Mouse (Mus musculus): ENCODE data around the gene Strip2. TPM values are rescaled to one million over a fixed set of nuclear protein-coding genes. Genes with fewer than 3 reads are reported as not detected.

The Strip2 gene
- total and polyA plus RNA-seq, 2 experiments from 2014 or later, result 61.8 to 168 TPM

- no peaks in the 10 kb centered on the region for H3K9me3 ChIP-seq (replicated peaks; ENCODE audit: control insufficient read depth, low read length)
- H3K36me3 ChIP-seq (replicated peaks; ENCODE audit: control insufficient read depth, insufficient read depth, low read length), result peaks cover 10% of the 10 kb centered on the region; the same call in 1 of the 2 replicates
- no peak for ATAC-seq (ENCODE audit: insufficient read depth, low read depth)
- no peak overlapping the region for H3K4me2 ChIP-seq (ENCODE audit: low read depth, low read length)
- no peak overlapping the region for H3K9ac ChIP-seq (replicated peaks; ENCODE audit: low read depth, low read length)
- 95% methylated on average over 1 of the region's 1 CpGs for WGBS
- no peak for TF ChIP-seq EP300 (IDR thresholded peaks at IDR 0.05; ENCODE audit: low read depth)
- no peak for TF ChIP-seq CTCF (IDR thresholded peaks at IDR 0.05; ENCODE audit: low read depth)
- H3K27me3 ChIP-seq (ENCODE audit: control insufficient read depth, insufficient read depth, low read length), result no peaks in the 10 kb centered on the region
- no peak for DNase-seq (ENCODE audit: low spot score)
- H3K4me3 ChIP-seq (ENCODE audit: low read depth, low read length), result no peak overlapping the region
- H3K27ac ChIP-seq (ENCODE audit: low read depth), result no peak overlapping the region
- peaks cover 34% of the 10 kb centered on the region for H3K4me1 ChIP-seq (ENCODE audit: control insufficient read depth, insufficient read depth)
These were observed 15.4 kb upstream of the Strip2 start for GRCm38 (mm10) chr6:29901450-29901849.

DNA sequence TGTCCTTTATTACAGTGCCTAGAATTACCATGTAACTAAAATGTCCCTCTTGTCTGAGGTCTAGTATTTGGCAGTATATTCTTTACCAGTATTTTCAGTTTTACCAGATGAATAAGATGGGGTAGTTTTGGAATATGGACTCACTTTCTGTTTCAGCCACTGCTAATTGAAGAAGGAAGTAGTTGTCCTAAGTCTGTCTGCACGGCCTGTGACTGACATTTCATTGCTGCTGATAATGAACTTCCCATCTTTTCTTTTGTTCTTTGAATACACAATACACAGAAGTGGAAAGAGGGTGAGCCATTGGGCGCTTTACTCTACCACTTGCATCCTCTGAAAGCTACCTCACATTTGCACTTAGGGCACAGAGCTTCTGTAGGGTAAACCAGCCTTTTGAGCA is 14.6 kb upstream of the Strip2 start:
- peaks cover 34% of the 10 kb centered on the region for H3K4me1 ChIP-seq (ENCODE audit: control insufficient read depth, insufficient read depth)
- H3K9me3 ChIP-seq (replicated peaks; ENCODE audit: control insufficient read depth, low read length), result no peaks in the 10 kb centered on the region
- no peak for DNase-seq (ENCODE audit: low spot score)
- WGBS, result 65% methylated on average over 2 of the region's 2 CpGs
- ATAC-seq (ENCODE audit: insufficient read depth, low read depth), result no peak
- TF ChIP-seq EP300 (IDR thresholded peaks at IDR 0.05; ENCODE audit: low read depth) (no peak), CTCF (IDR thresholded peaks at IDR 0.05; ENCODE audit: low read depth) (no peak)
- no peaks in the 10 kb centered on the region for H3K27me3 ChIP-seq (ENCODE audit: control insufficient read depth, insufficient read depth, low read length)
- H3K9ac ChIP-seq (replicated peaks; ENCODE audit: low read depth, low read length), result no peak overlapping the region
- peak overlapping the region; percentile 96 for H3K27ac ChIP-seq (ENCODE audit: low read depth)
- no peak overlapping the region for H3K4me2 ChIP-seq (ENCODE audit: low read depth, low read length)
- peaks cover 5% of the 10 kb centered on the region; the same call in 1 of the 2 replicates for H3K36me3 ChIP-seq (replicated peaks; ENCODE audit: control insufficient read depth, insufficient read depth, low read length)
- no peak overlapping the region for H3K4me3 ChIP-seq (ENCODE audit: low read depth, low read length)

DNA sequence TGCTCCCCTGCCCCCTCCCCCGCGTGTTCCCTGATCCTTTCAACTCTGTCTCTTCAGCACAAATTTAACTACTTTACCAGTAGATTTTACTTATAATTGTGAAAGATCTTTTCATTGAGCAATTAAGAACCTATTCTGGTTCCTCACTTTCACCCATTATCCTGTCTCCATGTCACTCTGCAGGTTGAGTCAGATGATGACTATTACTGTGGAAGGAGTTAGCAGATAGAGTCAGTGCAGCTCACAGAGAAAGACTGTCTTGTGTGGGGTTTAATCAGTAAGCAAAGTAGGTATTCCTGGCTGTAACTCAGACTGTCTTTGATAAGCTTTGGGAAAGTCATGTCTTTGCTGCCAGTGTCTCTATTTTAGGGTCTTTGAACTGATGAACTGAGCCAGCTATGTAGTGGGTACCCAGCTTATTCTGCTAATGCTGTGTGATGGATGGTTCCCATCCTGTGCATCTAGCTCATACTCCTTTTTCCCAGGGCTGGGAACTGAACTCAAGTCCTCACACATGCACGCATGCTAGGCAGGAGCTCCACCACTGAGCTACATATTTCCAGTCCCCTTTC is 13.4 kb upstream of the Strip2 start:
- Histone ChIP-seq H3K4me1 (ENCODE audit: control insufficient read depth, insufficient read depth) (peaks cover 34% of the 10 kb centered on the region), H3K27ac (ENCODE audit: low read depth) (peak overlapping the region; percentile 96), H3K4me2 (ENCODE audit: low read depth, low read length) (no peak overlapping the region; the same call in 1 of the 2 replicates), H3K9me3 (replicated peaks; ENCODE audit: control insufficient read depth, low read length) (no peaks in the 10 kb centered on the region), H3K27me3 (ENCODE audit: control insufficient read depth, insufficient read depth, low read length) (no peaks in the 10 kb centered on the region), H3K4me3 (ENCODE audit: low read depth, low read length) (no peak overlapping the region), H3K9ac (replicated peaks; ENCODE audit: low read depth, low read length) (no peak overlapping the region), H3K36me3 (replicated peaks; ENCODE audit: control insufficient read depth, insufficient read depth, low read length) (peaks cover 3% of the 10 kb centered on the region; the same call in 1 of the 2 replicates)
- WGBS, result 65% methylated on average over 3 of the region's 3 CpGs
- no peak for DNase-seq (ENCODE audit: low spot score)
- TF ChIP-seq CTCF (IDR thresholded peaks at IDR 0.05; ENCODE audit: low read depth) (no peak), EP300 (IDR thresholded peaks at IDR 0.05; ENCODE audit: low read depth) (no peak)
- peak; percentile 24; the same call in 1 of the 2 replicates for ATAC-seq (ENCODE audit: insufficient read depth, low read depth)

DNA sequence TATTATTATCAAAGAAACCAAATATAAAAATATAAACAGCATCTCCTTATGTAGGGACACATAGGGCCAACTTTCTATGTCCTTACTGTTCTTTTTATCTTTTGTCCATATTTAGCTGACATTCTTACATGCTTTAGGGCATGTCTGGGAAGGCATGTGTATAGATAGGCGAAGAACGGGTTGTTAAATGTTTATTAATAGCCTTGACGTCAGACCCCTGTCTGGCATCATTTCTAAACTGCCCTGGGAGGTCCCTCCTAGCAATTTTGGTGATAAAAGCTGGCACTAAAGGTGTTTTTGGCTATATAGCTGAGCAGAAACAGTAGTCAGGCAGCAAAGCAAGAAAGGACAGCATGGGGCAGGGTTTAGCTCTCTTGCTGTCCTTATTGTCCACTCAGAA is 12.5 kb upstream of the Strip2 start:
- Histone ChIP-seq H3K27ac (ENCODE audit: low read depth) (peak overlapping the region; percentile 96), H3K4me2 (ENCODE audit: low read depth, low read length) (no peak overlapping the region; the same call in 1 of the 2 replicates), H3K9ac (replicated peaks; ENCODE audit: low read depth, low read length) (no peak overlapping the region), H3K27me3 (ENCODE audit: control insufficient read depth, insufficient read depth, low read length) (no peaks in the 10 kb centered on the region), H3K9me3 (replicated peaks; ENCODE audit: control insufficient read depth, low read length) (no peaks in the 10 kb centered on the region), H3K4me1 (ENCODE audit: control insufficient read depth, insufficient read depth) (peaks cover 34% of the 10 kb centered on the region), H3K4me3 (ENCODE audit: low read depth, low read length) (no peak overlapping the region), H3K36me3 (replicated peaks; ENCODE audit: control insufficient read depth, insufficient read depth, low read length) (peaks cover 12% of the 10 kb centered on the region)
- DNase-seq (ENCODE audit: low spot score), result peak; percentile 93
- peak; percentile 87 for TF ChIP-seq EP300 (IDR thresholded peaks at IDR 0.05; ENCODE audit: low read depth)
- no peak for TF ChIP-seq CTCF (IDR thresholded peaks at IDR 0.05; ENCODE audit: low read depth)
- peak; percentile 92 for ATAC-seq (ENCODE audit: insufficient read depth, low read depth)
- 24% methylated on average over 3 of the region's 3 CpGs for WGBS

DNA sequence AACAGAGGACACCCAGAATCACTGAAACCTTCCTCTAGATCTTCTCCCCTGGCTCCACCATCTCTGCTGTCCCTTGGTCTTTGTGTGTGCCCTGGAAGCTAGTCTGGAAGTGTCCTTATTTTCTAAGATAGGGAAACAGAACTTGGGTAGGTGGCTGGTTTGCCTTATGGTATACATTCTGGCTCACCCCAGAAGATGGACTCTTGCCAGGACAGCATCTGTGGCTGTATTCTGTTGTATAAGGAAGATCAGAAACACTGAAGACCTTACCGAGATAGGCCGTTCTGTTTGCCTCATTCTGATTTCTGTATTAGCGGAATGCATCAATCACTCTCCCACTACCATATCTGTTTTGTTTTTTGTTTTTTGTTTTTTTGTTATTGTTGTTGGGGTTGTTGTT is 6.2 kb upstream of the Strip2 start:
- no peak for TF ChIP-seq CTCF (IDR thresholded peaks at IDR 0.05; ENCODE audit: low read depth)
- no peak for TF ChIP-seq EP300 (IDR thresholded peaks at IDR 0.05; ENCODE audit: low read depth)
- H3K4me2 ChIP-seq (ENCODE audit: low read depth, low read length), result no peak overlapping the region
- H3K36me3 ChIP-seq (replicated peaks; ENCODE audit: control insufficient read depth, insufficient read depth, low read length), result peaks cover 17% of the 10 kb centered on the region
- H3K9me3 ChIP-seq (replicated peaks; ENCODE audit: control insufficient read depth, low read length), result no peaks in the 10 kb centered on the region
- no peak overlapping the region for H3K4me3 ChIP-seq (ENCODE audit: low read depth, low read length)
- ATAC-seq (ENCODE audit: insufficient read depth, low read depth) (no peak), DNase-seq (ENCODE audit: low spot score) (no peak)
- H3K9ac ChIP-seq (replicated peaks; ENCODE audit: low read depth, low read length), result no peak overlapping the region
- no peak overlapping the region for H3K27ac ChIP-seq (ENCODE audit: low read depth)
- 95% methylated on average over 3 of the region's 3 CpGs for WGBS
- H3K4me1 ChIP-seq (ENCODE audit: control insufficient read depth, insufficient read depth), result no peaks in the 10 kb centered on the region
- H3K27me3 ChIP-seq (ENCODE audit: control insufficient read depth, insufficient read depth, low read length), result no peaks in the 10 kb centered on the region

GRCm38 (mm10) chr6:29913673-29914072 is 3.1 kb upstream of the Strip2 start:
- no peak overlapping the region for H3K27ac ChIP-seq (ENCODE audit: low read depth)
- H3K4me1 ChIP-seq (ENCODE audit: control insufficient read depth, insufficient read depth), result no peaks in the 10 kb centered on the region
- TF ChIP-seq EP300 (IDR thresholded peaks at IDR 0.05; ENCODE audit: low read depth), result no peak
- peak; percentile 4; the same call in 1 of the 2 replicates for TF ChIP-seq CTCF (IDR thresholded peaks at IDR 0.05; ENCODE audit: low read depth)
- no peaks in the 10 kb centered on the region for H3K27me3 ChIP-seq (ENCODE audit: control insufficient read depth, insufficient read depth, low read length)
- H3K4me3 ChIP-seq (ENCODE audit: low read depth, low read length), result no peak overlapping the region
- H3K9me3 ChIP-seq (replicated peaks; ENCODE audit: control insufficient read depth, low read length), result no peaks in the 10 kb centered on the region
- peaks cover 11% of the 10 kb centered on the region for H3K36me3 ChIP-seq (replicated peaks; ENCODE audit: control insufficient read depth, insufficient read depth, low read length)
- no peak overlapping the region for H3K4me2 ChIP-seq (ENCODE audit: low read depth, low read length)
- no peak overlapping the region for H3K9ac ChIP-seq (replicated peaks; ENCODE audit: low read depth, low read length)
- no peak for ATAC-seq (ENCODE audit: insufficient read depth, low read depth)
- no peak for DNase-seq (ENCODE audit: low spot score)
- 33% methylated on average over 1 of the region's 1 CpGs for WGBS
